Mouse (Mus musculus) kidney, adult 8-10 months (tissue): Measurements from ENCODE around the gene Pyurf.

Experiments
- DNase-seq, 2 experiments: peaks; one replicate each; pipeline ENCODE4 v3.0.0; 2022

The Pyurf gene

DNA sequence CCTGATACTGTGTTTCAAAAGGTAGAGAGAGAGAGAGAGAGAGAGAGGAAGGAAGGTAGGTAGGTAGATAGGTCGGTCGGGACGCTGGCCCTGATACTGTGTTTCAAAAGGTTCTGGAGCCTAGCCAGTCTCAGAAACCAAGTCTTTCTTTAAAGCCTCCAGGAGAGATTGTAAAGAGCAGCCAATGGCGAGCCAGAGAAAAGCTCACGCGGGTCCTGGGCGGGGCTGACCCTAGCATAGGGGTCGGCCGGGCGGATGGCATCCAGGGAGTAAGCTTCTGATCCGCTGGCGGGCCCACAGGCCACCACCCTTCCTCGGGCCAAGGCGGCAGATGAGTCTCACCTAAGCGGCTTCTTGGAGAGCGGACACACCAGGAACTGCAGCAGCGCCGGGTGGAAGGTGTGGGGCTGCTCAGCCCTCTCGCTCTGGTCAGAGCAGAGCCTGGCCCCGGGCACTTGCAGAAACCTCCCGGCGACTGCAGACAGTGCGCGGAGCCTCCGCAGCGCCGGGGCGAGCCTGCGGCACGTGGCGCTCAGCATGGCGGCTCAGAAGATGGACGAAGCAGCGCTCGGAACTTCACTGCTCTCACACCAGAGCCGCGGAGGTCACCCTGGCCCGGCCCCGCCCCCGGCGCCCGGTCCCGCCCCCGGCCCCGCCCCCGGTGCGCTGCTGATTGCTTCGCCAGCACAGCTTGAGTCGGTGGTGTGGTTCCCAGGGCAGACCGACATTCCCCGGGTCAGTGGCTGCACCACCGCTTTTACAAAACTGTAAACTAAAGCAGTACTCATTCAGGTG, at the start of gene Pyurf:
Gene Pyurf (minus strand): TSS at position 612 of the 795 bp plus-strand sequence.
- DNase-seq, result peak; percentile 92 to 93

GRCm38 (mm10) chr6:57721347-57721746, 29.5 kb upstream of the Pyurf start:
- no peak for DNase-seq

- no peak for DNase-seq
These were observed 19.8 kb upstream of the Pyurf start for GRCm38 (mm10) chr6:57711726-57712125.

- no peak for DNase-seq
These were observed 14.8 kb upstream of the Pyurf start for GRCm38 (mm10) chr6:57706721-57707120.

DNA sequence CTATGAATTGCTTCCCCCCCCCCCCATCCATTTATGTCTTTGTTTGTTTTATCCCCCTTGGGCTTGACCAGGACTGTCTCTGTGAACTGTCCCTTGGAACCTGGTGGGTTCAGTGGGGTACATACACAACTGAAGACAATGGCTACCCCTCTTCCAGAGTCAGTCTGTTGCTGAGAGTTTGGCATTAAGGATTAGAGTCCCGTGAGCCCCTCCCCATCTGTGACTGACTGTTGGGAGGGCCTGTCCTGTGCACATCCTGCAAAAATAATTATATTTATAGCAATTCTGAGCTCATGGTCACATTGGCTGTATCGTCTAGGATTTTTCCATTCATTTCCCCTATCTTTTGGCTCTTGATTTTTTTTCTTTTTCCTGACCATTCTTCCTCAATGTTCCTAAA, 11.8 kb upstream of the Pyurf start:
- DNase-seq, result no peak

- peak; percentile 96 to 97 for DNase-seq
These were observed 11.0 kb upstream of the Pyurf start for GRCm38 (mm10) chr6:57702743-57703499.

DNA sequence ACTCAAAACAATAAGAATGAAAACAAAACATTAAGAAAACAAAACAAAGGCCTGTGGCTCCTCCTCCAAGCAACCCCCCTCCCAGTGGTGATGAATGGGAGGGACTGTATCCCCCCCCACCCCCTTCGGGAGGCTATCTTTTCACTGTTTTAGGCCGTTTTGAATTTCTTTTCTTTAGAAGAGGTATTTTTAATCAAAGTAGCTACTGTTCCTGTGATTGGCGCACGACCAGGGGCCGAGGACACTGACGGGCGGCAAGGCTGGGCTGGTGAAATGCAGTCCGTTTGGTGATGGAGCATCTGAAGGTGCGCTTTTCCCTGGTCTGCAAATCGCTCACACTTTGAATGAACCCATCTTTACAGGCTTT, 10.5 kb upstream of the Pyurf start, which contains the start of gene Lancl2:
Gene Lancl2 (plus strand): TSS at position 165 of the 367 bp plus-strand sequence.
- DNase-seq, result peak in 1 of 2 experiments; percentile 34

GRCm38 (mm10) chr6:57701686-57702085, 9.8 kb upstream of the Pyurf start:
- no peak for DNase-seq

DNA sequence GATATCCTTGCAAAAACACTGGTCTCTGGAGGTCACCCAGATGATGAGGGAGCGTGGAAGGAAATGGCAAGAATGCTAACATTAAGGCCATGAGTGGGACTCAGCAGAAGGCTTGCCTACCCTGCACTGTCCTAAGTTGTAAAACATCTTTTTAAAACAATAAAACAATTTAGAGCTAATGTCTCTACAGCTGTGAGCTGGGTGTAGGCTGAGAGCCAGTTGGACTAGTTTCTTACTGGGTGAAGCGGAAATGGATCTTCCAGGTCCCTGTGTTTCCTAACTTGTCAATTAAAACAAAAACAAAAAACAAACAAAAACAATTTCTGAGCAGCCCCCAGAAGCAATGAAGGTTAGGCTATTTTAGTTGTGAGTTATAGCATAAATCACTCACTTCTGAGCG, 1.2 kb upstream of the Pyurf start:
- no peak for DNase-seq

DNA sequence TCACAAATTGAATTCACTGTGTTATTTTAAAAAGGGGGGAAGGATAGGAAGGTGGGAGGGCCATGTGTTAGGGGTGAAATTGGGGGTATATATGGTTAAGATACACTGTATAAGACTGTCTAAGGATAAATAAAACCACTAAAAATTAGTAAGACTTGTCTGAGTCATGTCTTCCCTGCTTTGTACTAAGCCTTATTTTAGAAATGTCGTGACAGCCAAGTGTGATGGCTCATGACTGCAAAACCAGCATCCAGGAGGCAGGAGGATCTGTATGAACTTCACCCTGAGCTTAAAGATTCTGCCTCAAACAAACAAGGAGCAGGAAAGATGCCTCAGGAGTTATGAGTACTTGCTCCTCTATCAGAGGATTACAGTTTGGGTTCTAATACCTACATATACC, 7.7 kb downstream of the Pyurf start:
- no peak for DNase-seq

GRCm38 (mm10) chr6:57661295-57661694, 30.6 kb downstream of the Pyurf start:
- no peak for DNase-seq

- DNase-seq, result no peak
These were observed 44.6 kb downstream of the Pyurf start for GRCm38 (mm10) chr6:57647256-57647655.

GRCm38 (mm10) chr6:57641789-57642188, 50.1 kb downstream of the Pyurf start:
- peak; percentile 27 to 32 for DNase-seq

GRCm38 (mm10) chr6:57639531-57639930, 52.3 kb downstream of the Pyurf start:
- no peak for DNase-seq
